Mouse (Mus musculus) midbrain, embryonic 15.5 days (tissue): ENCODE measurements around the gene Rapgef5. TPM values are rescaled to one million over a fixed set of nuclear protein-coding genes. Genes with fewer than 3 reads are reported as not detected.

ENCODE experiments used
- ATAC-seq: fragments of 200-750 bp; cut with Nextera tagmentation; replicated peaks from 2 replicates; pipeline ENCODE4 v1.8.0; 2017; ENCODE audit warnings: moderate TSS enrichment
- H3K27ac ChIP-seq: fragments of 300-500 bp; sonication (generic); 2 replicates; pipeline ENCODE4 v1.5.1; 2015; ENCODE audit warnings: mild to moderate bottlenecking, inconsistent platforms
- H3K27me3 ChIP-seq: fragments of 300-500 bp; sonication (generic); replicated peaks from 2 replicates; pipeline ENCODE4 v1.6.1; 2015; ENCODE audit warnings: inconsistent platforms
- H3K36me3 ChIP-seq: fragments of 300-500 bp; sonication (generic); replicated peaks from 2 replicates; pipeline ENCODE4 v1.6.1; 2015; ENCODE audit warnings: inconsistent platforms
- H3K4me1 ChIP-seq: fragments of 300-500 bp; sonication (generic); 2 replicates; pipeline ENCODE4 v1.6.1; 2015; ENCODE audit warnings: inconsistent platforms
- H3K4me2 ChIP-seq: fragments of 300-500 bp; sonication (generic); 2 replicates; pipeline ENCODE4 v1.6.1; 2015; ENCODE audit warnings: inconsistent platforms, mild to moderate bottlenecking, moderate library complexity
- H3K4me3 ChIP-seq: fragments of 300-500 bp; sonication (generic); 2 replicates; pipeline ENCODE4 v1.5.1; 2015; ENCODE audit warnings: mild to moderate bottlenecking, inconsistent platforms
- H3K9ac ChIP-seq: fragments of 300-500 bp; sonication (generic); 2 replicates; pipeline ENCODE4 v1.6.1; 2015; ENCODE audit warnings: mild to moderate bottlenecking, inconsistent platforms
- H3K9me3 ChIP-seq: fragments of 300-500 bp; sonication (generic); 2 replicates; pipeline ENCODE4 v1.6.1; 2016; ENCODE audit warnings: inconsistent platforms
- WGBS: fragments of 180-500 bp; shearing (Covaris S2); methylation state at CpG from one replicate; pipeline ENCODE4 v1.1.7; 2015; ENCODE audit warnings: mixed read lengths; 5-methylcytosine and 5-hydroxymethylcytosine counted together
- polyA plus RNA-seq: library from polyadenylated mRNA; unstranded; fragments of >200 nt; fragmentation: Nextera tagmentation; extraction: Ambion mirVana; gene quantifications from 2 replicates; pipeline ENCODE4 v1.2.1, GENCODE M21; 2015

Rapgef5 gene
- polyA plus RNA-seq, 1 experiment from 2014 or later, result 46.3 TPM

- Histone ChIP-seq H3K36me3 (no peaks in the 10 kb centered on the region), H3K4me2 (peak overlapping the region; percentile 41), H3K4me1 (peaks cover 46% of the 10 kb centered on the region), H3K9ac (no peak overlapping the region), H3K27me3 (peaks cover 13% of the 10 kb centered on the region), H3K9me3 (no peaks in the 10 kb centered on the region), H3K4me3 (no peak overlapping the region; the same call in 1 of the 2 replicates), H3K27ac (no peak overlapping the region)
- 64% methylated on average over 4 of the region's 4 CpGs for WGBS
- no peak for ATAC-seq
Observed at GRCm38 (mm10) chr12:117805576-117805975, 289.3 kb downstream of the Rapgef5 start.

GRCm38 (mm10) chr12:117806007-117806451 is 289.8 kb downstream of the Rapgef5 start:
- H3K9me3 ChIP-seq, result no peaks in the 10 kb centered on the region
- no peak for ATAC-seq
- WGBS, result 34% methylated on average over 12 of the region's 12 CpGs
- H3K4me3 ChIP-seq, result peak overlapping the region; percentile 11
- H3K36me3 ChIP-seq, result no peaks in the 10 kb centered on the region
- H3K27ac ChIP-seq, result no peak overlapping the region
- peak overlapping the region; percentile 41 for H3K4me2 ChIP-seq
- peaks cover 13% of the 10 kb centered on the region for H3K27me3 ChIP-seq
- H3K9ac ChIP-seq, result 0 out of 2 replicates have a peak overlapping the region, but pooled peaks have one; percentile 14
- peaks cover 46% of the 10 kb centered on the region for H3K4me1 ChIP-seq

GRCm38 (mm10) chr12:117806470-117806869 is 290.2 kb downstream of the Rapgef5 start:
- Histone ChIP-seq H3K9ac (0 out of 2 replicates have a peak overlapping the region, but pooled peaks have one; percentile 14), H3K27me3 (peaks cover 16% of the 10 kb centered on the region), H3K9me3 (no peaks in the 10 kb centered on the region), H3K27ac (no peak overlapping the region), H3K4me2 (peak overlapping the region; percentile 41), H3K36me3 (no peaks in the 10 kb centered on the region), H3K4me1 (peaks cover 46% of the 10 kb centered on the region), H3K4me3 (peak overlapping the region; percentile 11)
- 44% methylated on average over 4 of the region's 4 CpGs for WGBS
- ATAC-seq, result no peak

GRCm38 (mm10) chr12:117807637-117808036 is 291.4 kb downstream of the Rapgef5 start:
- Histone ChIP-seq H3K27me3 (peaks cover 20% of the 10 kb centered on the region), H3K4me2 (peak overlapping the region; percentile 48), H3K4me1 (peaks cover 46% of the 10 kb centered on the region), H3K9me3 (no peaks in the 10 kb centered on the region), H3K27ac (no peak overlapping the region), H3K36me3 (no peaks in the 10 kb centered on the region), H3K4me3 (peak overlapping the region; percentile 19), H3K9ac (no peak overlapping the region)
- peak; percentile 41; the same call in 1 of the 2 replicates for ATAC-seq
- 25% methylated on average over 10 of the region's 12 CpGs for WGBS

- peak; percentile 43 for ATAC-seq
- Histone ChIP-seq H3K9ac (no peak overlapping the region), H3K27ac (peak overlapping the region; percentile 24)
Observed at GRCm38 (mm10) chr12:117808355-117809326, 292.4 kb downstream of the Rapgef5 start.

More at GRCm38 (mm10) chr12:117808355-117809326, 292.4 kb downstream of the Rapgef5 start:
- 18% methylated on average over 17 of the region's 17 CpGs for WGBS
- Histone ChIP-seq H3K4me2 (peak overlapping the region; percentile 48), H3K9me3 (no peaks in the 10 kb centered on the region), H3K36me3 (no peaks in the 10 kb centered on the region), H3K4me1 (peaks cover 46% of the 10 kb centered on the region), H3K4me3 (peak overlapping the region; percentile 20), H3K27me3 (peaks cover 24% of the 10 kb centered on the region)
